Mouse (Mus musculus): Measurements from ENCODE around the gene Gm49388.

The Gm49388 gene

DNA sequence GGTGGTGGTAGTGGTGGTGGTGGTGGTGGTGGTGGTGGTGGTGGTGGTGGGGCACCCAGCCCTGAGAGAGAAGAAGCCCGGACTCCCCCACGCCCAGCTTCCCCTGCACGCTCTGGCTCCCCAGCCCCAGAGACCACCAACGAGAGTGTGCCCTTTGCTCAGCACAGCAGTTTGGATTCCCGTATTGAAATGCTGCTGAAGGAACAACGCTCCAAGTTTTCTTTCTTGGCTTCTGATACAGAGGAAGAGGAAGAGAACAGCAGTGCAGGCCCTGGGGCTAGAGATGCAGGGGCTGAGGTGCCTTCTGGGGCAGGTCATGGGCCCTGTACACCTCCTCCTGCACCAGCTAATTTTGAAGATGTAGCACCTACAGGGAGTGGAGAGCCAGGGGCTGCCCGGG is at the start of gene Gm49388:
TSS of gene Gm49388 (plus strand) at position 301 of the 400 bp plus-strand sequence.
- no peak for DNase-seq (ENCODE audit: low spot score)

DNA sequence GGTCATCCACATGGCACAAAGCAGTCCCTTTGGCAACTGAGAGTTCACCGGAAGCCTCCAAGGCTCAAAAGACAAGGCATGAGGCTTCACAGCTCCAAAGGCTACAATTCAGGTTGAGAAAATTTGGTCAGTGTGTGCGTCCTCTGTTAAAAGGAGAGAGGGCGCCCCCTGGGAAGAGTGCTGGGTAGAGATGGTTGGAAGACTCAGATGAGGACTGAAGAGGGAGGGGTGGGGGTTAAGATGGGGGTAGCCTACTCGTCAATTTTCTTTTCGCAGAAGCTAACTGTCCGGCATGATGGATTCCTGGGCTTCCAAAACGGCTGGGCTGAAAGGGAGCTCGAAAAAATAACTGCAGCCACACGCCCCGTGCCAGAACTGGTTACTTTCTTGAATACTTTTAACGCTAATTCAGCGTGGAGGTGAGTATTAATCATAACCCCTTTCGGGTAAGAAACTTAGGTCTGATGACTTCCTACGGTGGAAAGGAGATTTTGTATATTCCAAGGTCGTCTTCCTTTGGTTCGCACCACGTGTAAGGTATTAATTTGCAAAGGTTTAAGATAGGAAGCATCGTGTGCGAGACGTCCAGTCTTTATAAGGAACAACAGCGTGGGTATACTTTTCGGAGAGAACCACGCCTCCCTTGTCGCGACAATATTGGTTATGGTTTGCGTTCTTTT is 40.9 kb upstream of the Gm49388 start, which contains the start of gene Fbxl19:
TSS of gene Fbxl19 (plus strand) at position 178 of the 680 bp plus-strand sequence.
- DNase-seq (ENCODE audit: low spot score), result peak; percentile 57

DNA sequence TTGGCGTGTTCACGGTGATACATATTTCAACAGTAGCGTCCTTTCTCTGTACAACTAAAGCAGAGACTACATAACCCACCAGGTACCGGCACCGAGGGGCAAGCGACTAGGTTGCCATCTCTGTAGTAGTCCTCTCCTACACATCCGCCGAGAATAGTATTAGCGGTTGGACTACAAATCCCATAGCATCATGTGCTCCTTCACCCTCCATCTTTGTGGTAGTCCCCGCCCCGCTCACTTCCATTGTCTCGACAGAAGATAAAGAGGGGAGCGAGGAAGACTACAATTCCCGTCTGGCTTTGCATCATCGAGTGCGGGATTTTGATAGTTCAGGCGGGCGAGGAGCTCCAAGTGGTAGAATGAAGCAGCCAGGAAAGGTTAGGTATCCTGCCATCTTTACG is 40.2 kb upstream of the Gm49388 start:
- DNase-seq (ENCODE audit: low spot score), result peak; percentile 92

DNA sequence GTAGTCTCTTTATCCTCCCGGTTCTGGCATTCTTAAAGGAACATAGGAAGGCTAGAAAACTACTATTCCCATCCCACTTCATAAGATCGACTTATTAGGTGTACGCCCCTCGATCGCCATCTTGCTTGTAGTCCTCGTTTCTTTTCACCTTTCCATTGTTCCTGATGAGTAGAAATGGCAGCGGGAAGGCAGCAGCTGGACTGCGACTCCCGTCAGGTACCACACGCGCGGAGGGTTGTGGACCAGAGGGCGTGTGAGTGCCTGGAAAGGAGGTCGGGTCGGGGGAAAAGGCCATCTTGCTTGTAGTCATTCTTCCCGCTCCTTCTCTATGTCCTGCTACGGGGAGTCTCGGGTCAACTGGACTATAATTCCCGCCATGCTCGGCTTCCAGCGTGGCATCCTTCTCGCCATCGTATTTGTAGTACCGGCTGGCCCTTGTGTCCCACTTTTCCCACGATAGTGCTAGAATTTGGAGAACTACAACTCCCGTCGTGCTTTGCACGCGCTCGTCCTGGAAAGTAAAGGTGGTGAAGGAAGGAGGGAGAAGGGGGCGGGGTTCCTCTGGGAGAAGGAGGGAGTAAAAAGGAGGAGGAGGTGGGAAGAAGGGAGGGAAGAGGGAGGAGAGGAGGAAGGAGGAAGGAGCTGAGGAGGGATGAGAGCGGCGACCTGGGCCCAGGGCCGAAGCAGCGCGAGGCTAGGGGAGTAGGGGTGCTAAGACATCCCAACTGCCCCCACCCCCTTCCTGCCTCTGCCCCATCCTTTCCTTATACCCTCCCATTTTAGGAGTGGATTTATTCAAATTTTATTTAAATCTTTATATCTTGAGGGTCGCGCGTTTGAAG is 39.5 kb upstream of the Gm49388 start:
- DNase-seq (ENCODE audit: low spot score), result peak; percentile 98

DNA sequence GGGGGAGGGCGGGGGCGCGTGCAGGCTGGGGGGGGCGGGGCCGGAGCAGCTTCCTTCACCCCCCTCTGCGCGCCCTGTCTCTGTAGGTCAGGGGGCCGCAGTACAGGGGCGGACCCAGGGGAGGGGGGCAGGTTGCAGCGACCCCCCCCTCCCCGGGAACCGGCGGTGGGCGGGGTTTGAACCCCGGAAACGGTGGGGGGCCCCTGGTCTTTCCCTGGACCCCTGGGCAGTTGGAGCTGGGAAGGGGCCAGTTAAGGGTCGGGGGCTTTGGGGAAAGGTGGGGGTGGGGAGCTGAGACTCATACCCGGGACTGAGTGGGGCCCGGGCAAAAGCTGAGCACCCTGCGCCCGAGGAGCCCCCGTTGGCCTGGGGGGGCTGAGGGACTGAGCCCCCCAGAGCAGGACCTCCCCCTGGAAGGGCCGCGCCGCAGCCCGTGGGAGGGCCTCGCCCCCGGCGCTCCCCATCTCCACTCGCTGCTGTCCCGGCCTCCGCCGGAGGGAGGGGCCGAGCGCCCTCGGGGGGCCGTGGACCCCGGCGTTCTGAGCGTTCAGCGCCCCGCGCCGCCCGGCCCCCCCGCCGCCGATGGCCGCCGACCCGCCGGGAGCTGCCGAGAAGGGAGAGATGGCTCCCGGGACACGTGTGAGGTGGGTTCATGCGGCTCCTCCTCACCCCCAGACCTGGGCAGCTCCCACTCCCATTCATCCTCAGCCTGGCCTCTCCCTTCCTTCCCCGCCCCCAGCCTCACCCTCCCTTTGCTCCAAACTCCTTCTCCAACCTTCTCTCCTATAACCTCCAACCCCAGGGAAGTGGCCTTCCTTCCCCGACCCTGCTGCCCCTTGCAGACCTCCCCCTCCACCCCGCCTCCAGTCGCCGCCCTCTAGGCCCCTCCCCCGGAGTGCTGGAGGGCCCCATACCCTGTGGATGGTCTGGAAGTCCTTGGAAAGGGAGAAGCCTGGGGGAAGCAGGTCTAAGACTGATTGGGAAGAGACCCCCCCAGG is 38.6 kb upstream of the Gm49388 start:
- no peak for DNase-seq (ENCODE audit: low spot score)

DNA sequence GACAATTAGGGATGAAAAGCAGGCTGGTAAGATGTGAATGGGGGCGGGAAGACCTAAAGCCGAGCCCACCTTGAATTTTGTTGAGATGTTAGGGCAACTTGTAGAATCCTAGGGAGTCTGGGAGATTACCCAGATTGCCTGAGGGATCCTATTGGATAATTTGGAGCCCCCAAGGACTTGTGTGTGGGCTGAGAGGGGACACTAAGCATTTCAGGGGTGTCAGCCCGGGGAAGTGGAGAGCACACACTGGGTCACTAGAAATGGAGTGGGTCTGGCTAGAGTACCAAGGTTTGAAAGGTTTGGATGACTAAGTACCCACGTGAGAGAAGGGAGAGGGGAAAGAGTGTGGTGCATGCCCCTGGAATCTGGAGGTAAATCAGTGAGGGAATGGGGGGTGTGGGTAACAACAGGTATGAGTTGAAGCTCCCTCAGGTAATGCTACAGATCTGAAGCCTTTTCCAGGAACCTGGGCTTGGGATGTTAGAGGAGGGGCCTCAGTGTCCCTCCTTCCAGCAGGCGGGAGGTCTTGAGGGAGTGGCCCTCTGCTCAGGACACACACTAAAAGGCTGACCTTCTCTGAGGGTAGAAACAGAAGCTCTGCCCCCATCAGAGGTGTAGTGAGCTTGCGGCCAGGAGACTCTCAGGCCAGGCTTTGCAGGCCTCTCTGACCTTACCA is 37.7 kb upstream of the Gm49388 start:
- no peak for DNase-seq (ENCODE audit: low spot score)

DNA sequence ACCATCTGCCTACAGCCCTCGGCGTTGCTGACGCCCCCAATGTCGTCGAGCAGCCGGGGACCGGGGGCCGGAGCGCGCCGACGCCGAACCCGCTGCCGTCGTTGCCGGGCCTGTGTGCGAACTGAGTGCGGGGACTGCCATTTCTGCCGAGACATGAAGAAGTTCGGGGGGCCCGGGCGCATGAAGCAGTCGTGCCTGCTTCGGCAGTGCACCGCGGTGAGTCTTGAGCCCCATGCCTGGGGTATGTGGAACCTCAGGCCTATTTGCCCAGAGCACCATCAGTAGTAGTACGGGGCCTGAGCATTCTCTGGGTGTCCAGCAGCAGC is 37.2 kb upstream of the Gm49388 start:
- no peak for DNase-seq (ENCODE audit: low spot score)

DNA sequence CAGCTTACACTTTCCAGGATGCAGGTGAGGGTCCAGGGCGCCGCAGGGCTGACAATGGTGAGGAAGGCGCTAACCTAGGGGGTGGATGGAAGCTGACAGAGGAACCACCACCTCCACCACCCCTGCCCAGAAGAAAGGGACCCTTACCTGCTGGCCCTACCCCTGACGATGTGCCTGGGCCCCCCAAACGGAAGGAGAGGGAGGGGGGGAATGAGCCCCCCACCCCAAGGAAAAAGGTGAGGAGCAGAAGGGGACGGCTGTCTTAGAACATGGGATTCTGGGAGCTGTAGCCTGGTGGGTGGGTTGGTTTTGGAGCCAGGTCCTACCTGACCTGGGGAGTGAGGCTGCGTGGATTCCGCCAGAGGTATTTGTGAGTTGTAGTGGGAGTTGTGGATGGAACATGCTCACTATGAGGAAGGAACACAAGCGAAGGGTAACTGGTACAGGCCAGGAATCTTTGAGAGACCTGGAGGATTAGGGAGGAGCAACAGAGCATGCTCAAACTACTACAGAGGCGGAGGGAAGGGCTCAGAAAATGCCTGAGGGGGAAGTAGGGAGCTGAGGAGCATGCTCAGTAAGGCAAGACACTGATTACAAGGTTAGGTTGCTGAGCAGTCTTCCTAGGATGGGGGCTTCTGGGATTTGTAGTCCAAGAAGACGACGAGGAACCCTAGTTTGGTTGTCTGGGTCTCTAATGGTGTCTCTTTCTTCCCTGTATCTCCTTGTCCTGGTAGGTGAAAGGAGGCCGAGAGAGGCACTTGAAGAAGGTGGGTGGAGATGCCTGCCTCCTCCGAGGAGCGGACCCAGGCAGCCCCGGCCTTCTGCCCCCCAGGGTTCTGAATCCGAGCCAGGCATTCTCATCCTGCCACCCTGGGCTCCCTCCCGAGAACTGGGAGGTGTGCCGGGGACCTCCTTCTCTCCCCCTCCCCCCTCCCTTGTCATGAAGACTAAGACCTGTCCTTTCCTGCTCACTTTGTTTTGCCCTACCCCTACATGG is 35.0 kb upstream of the Gm49388 start:
- DNase-seq (ENCODE audit: low spot score), result no peak

DNA sequence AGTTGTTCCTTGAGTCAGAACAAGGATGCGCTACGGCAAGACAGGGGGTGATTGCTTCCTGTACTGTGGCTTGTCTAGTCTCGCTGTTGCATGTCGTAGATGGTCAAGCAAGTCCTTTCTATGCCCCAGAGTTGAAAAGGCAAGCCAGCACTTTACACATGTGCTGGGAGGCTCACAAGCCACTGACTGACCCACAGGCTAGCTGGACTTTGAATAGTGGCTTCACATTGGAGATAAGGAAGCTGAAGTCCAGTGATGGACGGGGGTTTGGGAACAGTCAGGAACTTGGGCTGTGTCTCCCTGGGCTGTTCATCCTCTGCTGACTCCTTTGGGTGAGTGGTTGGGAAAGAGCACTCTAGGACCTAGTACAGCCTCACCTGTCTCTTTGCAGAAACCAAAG is 33.8 kb upstream of the Gm49388 start:
- no peak for DNase-seq (ENCODE audit: low spot score)

DNA sequence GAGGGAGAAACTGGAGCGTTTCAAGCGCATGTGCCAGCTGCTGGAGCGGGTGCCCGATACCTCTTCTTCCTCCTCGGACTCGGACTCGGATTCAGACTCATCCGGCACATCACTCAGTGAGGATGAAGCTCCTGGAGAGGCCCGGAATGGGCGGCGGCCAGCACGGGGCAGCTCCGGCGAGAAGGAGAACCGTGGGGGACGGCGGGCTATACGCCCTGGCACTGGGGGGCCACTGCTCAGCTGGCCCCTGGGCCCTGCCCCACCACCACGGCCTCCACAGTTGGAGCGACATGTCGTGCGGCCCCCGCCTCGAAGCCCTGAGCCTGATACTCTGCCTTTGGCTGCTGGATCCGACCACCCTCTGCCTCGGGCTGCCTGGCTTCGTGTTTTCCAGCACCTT is 33.3 kb upstream of the Gm49388 start:
- DNase-seq (ENCODE audit: low spot score), result no peak

DNA sequence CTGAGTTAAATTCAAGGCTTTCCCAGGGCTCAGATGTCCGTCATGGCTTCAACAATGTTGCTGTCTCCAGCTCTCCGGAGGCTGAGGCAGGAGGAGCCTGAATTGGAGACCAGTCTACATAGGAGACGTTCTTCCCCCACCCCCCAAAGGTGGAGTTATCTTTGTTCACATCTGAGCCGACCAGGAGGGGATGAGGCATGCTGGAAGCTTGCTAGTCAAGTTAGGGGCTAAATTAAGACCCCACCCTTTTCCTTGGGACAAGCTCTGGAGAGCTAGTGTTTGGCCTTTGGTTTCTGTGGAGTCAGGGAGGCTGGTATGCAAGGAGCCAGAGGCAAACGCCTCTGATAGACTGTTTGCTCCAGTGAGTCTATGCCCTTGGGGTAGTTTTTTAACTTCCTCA is 32.2 kb upstream of the Gm49388 start:
- DNase-seq (ENCODE audit: low spot score), result no peak

DNA sequence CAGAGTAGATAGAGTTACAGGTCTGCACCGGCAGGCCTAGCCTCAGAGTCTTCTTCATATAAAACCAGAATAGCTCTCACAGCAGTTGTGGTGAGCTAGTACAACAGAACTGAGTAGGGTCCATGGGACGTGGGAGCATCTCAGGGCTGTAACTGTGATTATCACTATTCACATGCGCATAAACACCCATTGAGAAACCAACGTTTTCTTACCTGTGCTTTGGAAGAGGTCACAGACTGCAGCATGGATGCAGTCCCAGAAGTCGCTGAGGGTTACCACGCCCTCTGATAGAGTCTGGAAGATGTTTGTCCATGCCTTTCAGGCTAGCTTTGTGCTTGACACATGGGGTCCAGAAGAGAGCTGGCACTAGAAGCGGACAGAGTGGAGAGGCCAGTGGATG is 31.7 kb upstream of the Gm49388 start:
- no peak for DNase-seq (ENCODE audit: low spot score)

DNA sequence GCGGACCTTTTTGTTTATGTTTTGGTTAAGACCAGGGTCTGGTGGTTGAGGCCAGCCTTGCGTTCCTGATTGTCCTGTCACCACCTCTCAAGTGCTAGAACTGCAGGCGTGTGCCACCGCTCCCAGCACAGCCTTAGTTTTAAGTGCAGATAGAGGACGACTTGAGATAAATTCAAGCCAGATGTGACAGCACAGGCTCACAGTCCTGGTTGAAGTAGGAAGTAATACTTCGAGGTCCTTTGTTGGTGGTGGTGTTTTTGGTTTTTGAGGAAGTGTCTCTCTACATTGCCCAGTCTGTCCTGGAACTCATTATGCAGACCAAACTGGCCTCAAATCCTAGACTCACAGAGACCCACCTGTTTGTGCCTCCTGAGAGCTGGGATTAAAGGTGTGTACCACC is 25.7 kb upstream of the Gm49388 start:
- DNase-seq (ENCODE audit: low spot score), result no peak

DNA sequence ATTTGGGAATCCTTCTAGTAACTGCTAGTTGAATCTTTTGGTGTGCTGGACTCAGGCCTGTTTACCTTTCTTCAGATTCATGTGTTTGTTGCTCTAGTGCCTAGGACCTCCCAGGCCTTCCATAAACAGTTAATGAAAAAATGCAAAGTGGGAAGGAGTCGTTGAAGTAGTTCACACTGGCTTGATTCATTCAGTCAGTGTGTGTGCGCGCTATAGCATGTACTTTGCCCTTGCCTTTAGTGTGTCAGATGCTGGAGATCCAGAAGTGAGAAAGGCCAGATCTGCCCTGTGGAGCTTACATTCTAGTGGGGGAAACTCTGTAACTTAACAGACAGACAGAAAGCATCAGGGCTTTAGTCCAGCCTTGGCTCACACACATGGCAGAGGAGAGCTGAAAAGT is 24.9 kb upstream of the Gm49388 start:
- no peak for DNase-seq (ENCODE audit: low spot score)

DNA sequence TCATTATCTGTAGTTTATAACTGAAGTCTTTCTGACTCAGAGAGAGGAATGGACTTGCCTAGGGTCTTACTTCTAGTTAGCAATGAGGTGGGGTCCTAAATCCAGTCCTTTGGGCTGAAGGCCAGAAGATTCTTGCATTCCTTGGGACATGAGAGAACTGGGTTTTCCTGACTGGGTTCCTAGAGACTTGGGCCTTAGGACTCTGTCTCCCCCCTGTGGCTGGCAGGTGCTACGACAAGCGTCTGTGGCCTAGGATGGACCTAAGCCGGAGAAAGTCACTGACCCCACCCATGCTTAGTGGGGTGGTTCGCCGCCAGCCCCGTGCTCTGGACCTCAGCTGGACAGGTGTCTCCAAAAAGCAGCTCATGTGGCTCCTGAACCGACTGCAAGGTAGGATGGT is 24.4 kb upstream of the Gm49388 start:
- no peak for DNase-seq (ENCODE audit: low spot score)

DNA sequence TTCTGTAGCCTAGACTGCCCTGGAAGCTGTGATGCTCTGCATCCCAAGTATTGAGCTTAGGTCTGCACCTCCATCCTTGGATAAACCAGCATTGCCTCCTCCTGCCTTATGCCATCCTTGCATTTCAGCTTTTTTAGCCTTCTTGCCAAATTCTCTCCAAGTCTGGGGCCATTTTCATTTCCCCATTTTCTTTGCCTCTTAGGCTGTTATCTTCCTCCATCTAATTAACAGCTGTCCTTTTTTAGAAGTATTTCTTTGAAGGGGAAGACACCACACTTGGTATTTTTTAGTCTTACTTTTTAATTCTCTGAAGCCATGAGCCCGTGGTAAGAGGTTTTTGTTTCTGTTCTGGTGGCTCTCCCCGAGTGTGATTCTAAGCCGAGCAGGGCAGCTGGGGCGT is 21.8 kb upstream of the Gm49388 start:
- no peak for DNase-seq (ENCODE audit: low spot score)

DNA sequence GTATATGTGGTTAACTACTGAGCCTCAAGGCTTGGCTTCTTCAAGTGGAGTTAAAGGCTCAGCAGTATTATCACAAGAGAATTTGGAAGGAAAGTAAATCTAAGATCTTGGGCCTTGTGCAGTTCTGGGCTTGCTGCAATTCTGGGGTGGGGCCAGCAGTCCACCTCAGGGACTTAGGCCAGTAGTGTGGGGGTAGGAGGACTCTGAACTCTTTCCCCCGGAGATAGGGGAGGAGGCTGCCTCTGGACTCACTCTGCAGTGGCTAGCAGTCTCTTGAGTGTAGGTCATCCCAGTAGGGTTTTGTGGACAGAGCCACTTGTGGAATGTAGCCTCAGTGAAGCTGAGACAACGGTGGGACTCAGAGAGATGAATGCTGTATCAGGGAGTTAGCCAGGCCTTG is 19.7 kb upstream of the Gm49388 start:
- DNase-seq (ENCODE audit: low spot score), result no peak

DNA sequence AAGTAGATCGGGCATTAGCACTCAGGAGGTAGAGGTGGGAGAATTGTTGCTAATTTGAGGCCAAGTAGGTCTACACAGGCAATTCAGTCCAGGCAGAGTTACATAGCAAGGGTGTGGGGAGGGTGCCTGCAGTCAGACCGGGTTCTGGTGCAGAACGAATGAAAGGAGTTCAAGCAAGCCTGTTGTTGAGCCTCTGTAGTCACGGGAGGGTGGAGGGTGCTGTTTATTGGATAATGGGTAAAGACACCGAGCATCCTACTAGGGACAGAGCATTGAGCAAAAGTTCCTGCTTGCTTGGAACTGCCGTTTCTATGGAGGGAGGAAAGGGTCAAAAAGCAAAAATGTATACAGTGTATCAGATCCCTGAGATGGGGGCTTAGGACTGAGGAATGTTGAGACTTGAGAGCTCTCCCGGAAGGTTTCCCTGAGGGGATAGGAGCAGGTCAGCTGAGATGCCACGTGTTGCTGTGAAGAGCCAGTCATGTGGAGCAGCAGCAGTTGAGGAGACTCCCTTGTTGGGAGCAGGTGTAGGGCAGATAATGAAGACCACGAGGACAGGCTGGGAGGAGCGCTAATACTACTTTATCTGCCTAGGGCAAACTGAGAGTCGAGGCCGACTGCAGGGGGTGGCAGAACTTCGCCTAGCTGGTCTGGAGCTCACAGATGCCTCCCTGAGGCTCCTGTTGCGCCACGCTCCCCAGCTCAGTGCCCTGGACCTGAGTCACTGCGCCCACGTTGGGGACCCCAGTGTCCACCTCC is 18.4 kb upstream of the Gm49388 start:
- DNase-seq (ENCODE audit: low spot score), result no peak

DNA sequence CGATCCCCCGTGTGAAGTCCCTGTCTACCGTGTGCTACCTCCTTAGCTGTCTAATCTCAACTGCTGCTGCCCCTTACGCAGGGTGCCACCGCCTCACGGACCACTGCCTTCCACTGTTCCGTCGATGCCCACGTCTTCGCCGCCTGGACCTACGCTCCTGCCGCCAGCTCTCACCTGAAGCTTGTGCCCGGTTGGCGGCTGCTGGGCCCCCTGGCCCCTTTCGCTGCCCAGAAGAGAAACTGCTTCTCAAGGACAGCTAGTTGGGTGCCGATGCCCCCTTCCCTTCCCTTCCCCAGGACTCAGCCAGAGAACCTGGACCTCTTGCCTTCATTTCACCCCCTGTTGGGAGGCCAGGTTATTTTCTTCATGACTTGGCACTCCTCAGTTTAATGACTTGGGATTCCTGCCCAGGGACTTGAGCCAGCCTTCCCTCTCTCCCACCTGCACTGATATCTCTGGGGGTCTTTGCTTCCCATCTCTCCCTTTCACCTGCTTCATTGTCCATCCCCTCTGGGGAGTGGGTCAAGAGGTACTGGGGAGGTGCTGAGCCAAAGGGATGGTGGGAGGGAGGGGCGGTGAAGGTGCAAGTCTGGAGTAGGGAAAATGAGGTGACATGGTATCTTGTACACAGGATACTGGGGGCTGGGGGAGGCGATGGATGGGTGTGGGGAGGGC is 17.6 kb upstream of the Gm49388 start:
- DNase-seq (ENCODE audit: low spot score), result no peak
